Mouse (Mus musculus) heart, postnatal 14 days (tissue): ENCODE data around the gene A730061H03Rik. TPM values are rescaled to one million over a fixed set of nuclear protein-coding genes. Genes with fewer than 3 reads are reported as not detected.

ENCODE experiments used
- DNase-seq, 2 experiments: peaks; one replicate each; pipeline ENCODE4 v3.0.0; 2021 to 2022
- intact Hi-C: fragments of 180-260 bp; cut with DNase I; formaldehyde crosslinking; loops from one replicate; pipeline ENCODE4 v1.15.1; 2025
- long read RNA-seq, 2 experiments: library from polyadenylated mRNA; stranded (forward); transcript quantifications; one replicate each; pipeline ENCODE4 v2.0.0; 2021
- total RNA-seq, 2 experiments: library from RNA; stranded (reverse); gene quantifications; 2 replicates each; pipeline ENCODE4 v1.2.3; 2021

Gene A730061H03Rik
- under 1 TPM in 1 of 2 experiments, not detected in 1; 0.69 TPM for total RNA-seq
- long read RNA-seq, experiment 1: 0 reads
- long read RNA-seq, experiment 2: 0 reads

GRCm38 (mm10) chr14:55560202-55561073 is at the start of gene A730061H03Rik:
A730061H03Rik (minus strand) TSS chr14:55560406.
- intact Hi-C loops: loop anchor here (5.0 kb wide), 1 partner anchor 42 kb away; the partner anchor contains the start of gene Irf9
- DNase-seq: peak; percentile 95 to 96

- intact Hi-C loops: no loop called here
- no peak for DNase-seq
Observed at GRCm38 (mm10) chr14:55608339-55608738, 48.1 kb upstream of the A730061H03Rik start.

- no peak for DNase-seq
- intact Hi-C loops: no loop called here
Observed at GRCm38 (mm10) chr14:55605743-55606459, 45.7 kb upstream of the A730061H03Rik start.

GRCm38 (mm10) chr14:55604823-55605222 is 44.6 kb upstream of the A730061H03Rik start:
- DNase-seq: no peak
- intact Hi-C loops: loop anchor here (5.0 kb wide), 2 partner anchors 43 to 108 kb away; partner anchors contain the start of genes A730061H03Rik and Dcaf11

DNA sequence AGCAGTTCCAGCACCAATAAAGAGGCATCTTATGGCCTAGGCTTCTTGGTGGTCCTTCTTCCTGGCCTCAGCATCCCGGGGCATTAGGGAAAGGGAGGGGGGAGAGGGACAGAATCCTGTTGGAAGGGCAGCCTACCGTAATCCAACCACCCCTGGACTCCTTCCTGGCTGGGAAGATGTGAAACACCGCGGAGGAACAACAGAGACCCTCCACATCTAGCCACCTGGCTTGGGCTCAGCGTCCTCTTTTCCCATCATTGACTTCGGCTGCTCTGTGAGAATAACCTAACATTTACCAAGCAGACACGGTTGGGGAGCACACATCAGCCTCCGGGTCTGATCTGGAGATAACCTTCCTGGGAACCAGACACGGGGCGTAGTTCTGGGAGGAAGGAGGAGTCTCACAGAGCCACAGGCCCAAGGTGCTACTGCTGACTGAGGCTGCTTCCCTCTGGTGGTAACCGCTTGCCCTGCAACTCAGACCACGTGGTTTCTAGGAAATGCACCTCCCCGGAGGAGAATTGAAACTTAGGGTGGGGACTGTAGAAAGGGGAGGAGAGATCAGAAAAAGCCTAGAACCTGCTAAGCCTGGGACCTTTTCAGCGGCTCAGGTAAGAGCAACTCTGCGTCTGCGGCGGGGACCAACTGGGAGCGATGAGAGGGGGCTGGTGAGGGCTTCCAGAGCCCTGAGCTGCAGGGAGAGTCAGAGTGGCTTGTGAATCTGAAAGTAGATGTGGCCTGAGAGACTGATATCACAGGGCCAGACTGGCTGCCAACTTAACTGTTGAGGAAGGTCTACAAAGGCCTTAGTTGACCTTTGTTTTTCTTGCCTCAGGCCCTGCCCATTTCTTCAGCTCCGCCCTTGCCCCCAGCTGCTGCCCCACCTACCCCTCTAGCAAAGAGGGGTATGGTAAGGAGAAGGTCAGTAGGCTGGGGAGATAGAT is 43.7 kb upstream of the A730061H03Rik start:
- DNase-seq: peak; percentile 85 to 93
- intact Hi-C loops: loop anchor here (5.0 kb wide), 2 partner anchors 42 to 107 kb away; partner anchors contain the start of genes A730061H03Rik and Dcaf11

GRCm38 (mm10) chr14:55603271-55603632 is 43.0 kb upstream of the A730061H03Rik start, which contains the start of gene Irf9:
Irf9 (plus strand) TSS chr14:55603571.
- DNase-seq: no peak
- intact Hi-C loops: loop anchor here (5.0 kb wide), 2 partner anchors 41 to 106 kb away; partner anchors contain the start of genes A730061H03Rik and Dcaf11

DNA sequence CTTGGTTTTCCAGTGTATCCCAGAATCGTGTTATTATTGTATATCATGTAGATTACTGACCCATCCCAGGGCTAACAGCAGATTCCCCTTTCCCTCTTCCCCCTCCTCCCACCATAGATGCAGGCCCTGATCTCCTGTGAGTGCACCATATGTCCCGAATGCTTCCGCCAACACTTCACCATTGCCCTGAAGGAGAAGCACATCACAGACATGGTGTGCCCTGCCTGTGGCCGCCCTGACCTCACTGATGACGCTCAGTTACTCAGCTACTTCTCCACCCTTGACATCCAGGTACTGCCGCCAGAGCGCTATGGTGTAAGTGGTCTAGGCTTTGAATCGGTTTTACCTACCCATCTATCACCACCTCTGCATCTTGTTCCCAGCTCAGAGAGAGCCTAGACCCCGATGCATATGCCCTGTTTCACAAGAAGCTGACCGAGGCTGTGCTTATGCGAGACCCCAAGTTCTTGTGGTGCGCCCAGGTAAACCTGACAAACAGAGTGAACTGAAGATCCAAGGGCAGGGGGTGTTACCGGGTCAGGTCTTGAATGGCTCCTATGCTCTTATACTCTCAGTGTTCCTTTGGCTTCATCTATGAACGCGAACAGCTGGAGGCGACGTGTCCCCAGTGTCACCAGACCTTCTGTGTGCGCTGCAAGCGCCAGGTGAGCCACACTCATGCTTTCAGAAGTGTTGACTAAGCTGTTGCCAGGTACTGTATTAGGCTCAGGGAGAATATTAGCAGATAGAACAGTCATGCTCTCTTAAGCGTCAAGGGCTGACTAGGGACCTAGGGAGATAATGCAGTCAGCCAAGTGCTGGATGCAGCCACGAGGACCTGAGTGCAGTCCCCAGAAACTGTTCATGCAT is 38.5 kb upstream of the A730061H03Rik start:
- DNase-seq: no peak
- intact Hi-C loops: no loop called here

DNA sequence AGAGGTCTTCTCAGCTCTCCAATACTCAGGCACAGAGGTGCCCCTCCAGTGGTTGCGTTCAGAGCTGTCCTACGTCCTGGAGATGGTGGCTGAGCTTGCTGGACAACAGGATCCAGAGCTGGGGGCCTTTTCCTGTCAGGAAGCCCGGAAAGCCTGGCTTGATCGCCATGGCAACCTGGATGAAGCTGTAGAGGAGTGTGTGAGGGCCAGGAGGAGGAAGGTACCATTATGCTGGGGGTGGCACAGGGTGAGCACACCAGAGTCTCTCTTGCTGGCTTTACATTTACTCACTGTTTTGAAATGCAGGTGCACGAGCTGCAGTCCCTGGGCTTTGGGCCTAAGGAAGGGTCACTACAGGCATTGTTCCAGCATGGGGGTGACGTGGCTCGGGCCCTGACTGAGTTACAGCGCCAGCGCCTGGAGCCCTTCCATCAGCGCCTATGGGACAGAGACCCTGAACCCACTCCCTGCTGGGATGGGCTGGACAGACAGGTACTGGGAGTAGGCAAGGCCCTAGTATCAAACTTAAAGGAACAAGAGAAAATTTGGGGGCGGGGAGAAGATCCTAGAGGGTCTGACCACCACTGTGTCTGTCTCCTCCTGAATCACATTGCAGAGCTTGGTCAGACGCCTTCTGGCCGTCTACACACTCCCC is 36.0 kb upstream of the A730061H03Rik start:
- DNase-seq: no peak

GRCm38 (mm10) chr14:55592226-55592625 is 32.0 kb upstream of the A730061H03Rik start:
- intact Hi-C loops: no loop called here

More for the DNA sequence above, 36.0 kb upstream of the A730061H03Rik start:
- intact Hi-C loops: no loop called here

GRCm38 (mm10) chr14:55591331-55591891 is 31.2 kb upstream of the A730061H03Rik start, which contains the start of gene Rnf31:
Rnf31 (plus strand) TSS chr14:55591708.
- intact Hi-C loops: no loop called here
- peak; percentile 92 to 93 for DNase-seq

More at GRCm38 (mm10) chr14:55592226-55592625, 32.0 kb upstream of the A730061H03Rik start:
- peak in 1 of 2 experiments; percentile 19 for DNase-seq

- DNase-seq: peak; percentile 92 to 93
- intact Hi-C loops: no loop called here
Observed at GRCm38 (mm10) chr14:55590748-55591330, 30.6 kb upstream of the A730061H03Rik start, which contains the start of gene Psme2. Psme2 (minus strand) TSS chr14:55591113.

GRCm38 (mm10) chr14:55589771-55590448 is 29.7 kb upstream of the A730061H03Rik start:
- intact Hi-C loops: no loop called here

GRCm38 (mm10) chr14:55589271-55589670 is 29.1 kb upstream of the A730061H03Rik start:
- no peak for DNase-seq
- intact Hi-C loops: no loop called here

More at GRCm38 (mm10) chr14:55589771-55590448, 29.7 kb upstream of the A730061H03Rik start:
- no peak for DNase-seq

GRCm38 (mm10) chr14:55586149-55586548 is 25.9 kb upstream of the A730061H03Rik start:
- no peak for DNase-seq
- intact Hi-C loops: no loop called here

GRCm38 (mm10) chr14:55585566-55585960 is 25.4 kb upstream of the A730061H03Rik start:
- no peak for DNase-seq
- intact Hi-C loops: no loop called here

DNA sequence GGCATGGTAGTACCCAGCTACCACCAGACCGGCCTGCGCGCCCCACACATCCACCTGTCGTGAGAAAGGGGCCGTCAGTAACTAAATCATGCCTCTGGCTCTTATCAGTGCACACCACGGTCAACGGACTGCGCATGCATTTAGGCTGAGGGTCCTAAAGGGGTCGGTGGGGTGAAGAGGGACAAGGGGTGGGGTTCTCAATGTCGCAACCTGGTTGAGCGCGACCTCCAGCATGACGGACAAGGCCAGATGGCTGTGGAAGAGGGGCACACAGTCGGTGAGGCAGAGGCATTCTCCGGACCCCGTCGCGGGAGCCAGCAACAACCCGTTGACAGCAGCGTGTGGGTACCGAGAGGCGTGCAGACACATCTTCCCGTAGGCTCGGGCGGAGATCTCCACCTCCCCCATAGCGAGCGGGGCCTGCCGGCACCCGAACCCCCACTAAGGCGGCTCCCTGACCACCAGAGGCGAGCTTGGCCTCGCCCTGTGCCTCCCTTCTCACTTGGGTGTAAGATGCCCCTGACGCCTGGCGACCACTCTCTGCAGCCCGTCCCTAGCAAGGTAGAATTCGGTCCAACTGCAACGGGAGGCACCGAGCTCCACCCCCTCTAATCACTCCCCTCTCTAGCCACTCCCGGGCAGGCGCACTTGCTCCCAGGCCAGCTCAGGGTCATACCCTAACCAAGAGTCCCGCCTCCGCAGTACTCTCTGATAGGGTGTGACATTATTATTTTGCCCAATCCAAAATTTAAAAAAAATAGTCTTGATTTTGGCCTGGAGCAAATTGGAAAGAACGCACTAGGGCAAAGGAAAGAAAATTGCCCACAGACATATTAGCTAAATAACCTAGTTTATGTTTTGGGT is 24.7 kb upstream of the A730061H03Rik start, which contains the start of gene Emc9:
Gene Emc9, minus strand, starts transcription at position 601 of the 864 bp plus-strand sequence.
- peak; percentile 79 to 80 for DNase-seq
- intact Hi-C loops: no loop called here
